Mouse (Mus musculus) liver, postnatal 0 days (tissue): ENCODE data around the gene Mrs2. TPM values are rescaled to one million over a fixed set of nuclear protein-coding genes. Genes with fewer than 3 reads are reported as not detected.

Experiments
- ATAC-seq: fragments of 200-750 bp; cut with Nextera tagmentation; 2 replicates; pipeline ENCODE4 v1.8.0; 2017; ENCODE audit warnings: mild to moderate bottlenecking, moderate library complexity
- DNase-seq: peaks from one replicate; pipeline ENCODE4 v3.0.0-alpha.2; 2016
- H3K27ac ChIP-seq: fragments of 300-500 bp; sonication (generic); 2 replicates; pipeline ENCODE4 v1.5.1; 2014; ENCODE audit warnings: antibody characterized with exemption, moderate library complexity, mild to moderate bottlenecking, low read depth
- H3K27me3 ChIP-seq: fragments of 300-500 bp; sonication (generic); 2 replicates; pipeline ENCODE4 v1.6.1; 2014; ENCODE audit warnings: low read length, control low read depth, mixed read lengths; ENCODE audit not compliant: insufficient read depth
- H3K36me3 ChIP-seq: fragments of 300-500 bp; sonication (generic); replicated peaks from 2 replicates; pipeline ENCODE4 v1.6.1; 2014; ENCODE audit warnings: mild to moderate bottlenecking, control low read depth, low read length, moderate library complexity, mixed read lengths; ENCODE audit not compliant: insufficient read depth
- H3K4me1 ChIP-seq: fragments of 300-500 bp; sonication (generic); 2 replicates; pipeline ENCODE4 v1.6.1; 2014; ENCODE audit warnings: antibody characterized with exemption, mild to moderate bottlenecking, control low read depth; ENCODE audit not compliant: insufficient read depth
- H3K4me2 ChIP-seq: fragments of 300-500 bp; sonication (generic); 2 replicates; pipeline ENCODE4 v1.6.1; 2014; ENCODE audit warnings: low read depth, mild to moderate bottlenecking, low read length, moderate library complexity, mixed read lengths
- H3K4me3 ChIP-seq: fragments of 300-500 bp; sonication (generic); 2 replicates; pipeline ENCODE4 v1.5.1; 2014; ENCODE audit warnings: low read depth, low read length
- H3K9ac ChIP-seq: fragments of 300-500 bp; sonication (generic); replicated peaks from 2 replicates; pipeline ENCODE4 v1.6.1; 2014; ENCODE audit warnings: mild to moderate bottlenecking, moderate library complexity
- H3K9me3 ChIP-seq: fragments of 300-500 bp; sonication (generic); 2 replicates; pipeline ENCODE4 v1.6.1; 2016; ENCODE audit warnings: mild to moderate bottlenecking, control low read depth, low read length, mixed read lengths
- CTCF ChIP-seq: sonication (generic); IDR thresholded peaks from 2 replicates; pipeline ENCODE4 v1.5.1; 2016; ENCODE audit warnings: antibody characterized with exemption, low read depth
- EP300 ChIP-seq: IDR thresholded peaks from 2 replicates; pipeline ENCODE4 v1.6.1; 2016; ENCODE audit warnings: antibody characterized with exemption, low read depth, mild to moderate bottlenecking
- WGBS: fragments of 180-500 bp; shearing (Covaris S2); extraction: QIAGEN DNeasy Blood & Tissue Kit; methylation state at CpG from one replicate; pipeline ENCODE4 v1.1.7; 2014; ENCODE audit not compliant: insufficient replicate concordance; 5-methylcytosine and 5-hydroxymethylcytosine counted together
- polyA plus RNA-seq: library from polyadenylated mRNA; unstranded; fragments of >200 nt; fragmentation: Nextera tagmentation; extraction: Ambion mirVana; gene quantifications from 2 replicates; pipeline ENCODE4 v1.2.1, GENCODE M21; 2015

Mrs2 gene
- polyA plus RNA-seq, 1 experiment from 2014 or later, result 5.1 TPM

GRCm38 (mm10) chr13:24965846-24966201, 54.4 kb downstream of the Mrs2 start:
- Histone ChIP-seq H3K9ac (no peak overlapping the region), H3K4me2 (peak overlapping the region; percentile 62), H3K4me1 (peaks cover 7% of the 10 kb centered on the region; the same call in 1 of the 2 replicates), H3K27ac (no peak overlapping the region), H3K9me3 (no peaks in the 10 kb centered on the region), H3K27me3 (no peaks in the 10 kb centered on the region), H3K4me3 (peak overlapping the region; percentile 49), H3K36me3 (peaks cover 10% of the 10 kb centered on the region)
- no peak for ATAC-seq
- no peak for DNase-seq
- 43% methylated on average over 5 of the region's 5 CpGs for WGBS
- TF ChIP-seq CTCF, result no peak
- TF ChIP-seq EP300, result no peak

GRCm38 (mm10) chr13:24965130-24965845, 54.9 kb downstream of the Mrs2 start:
- TF ChIP-seq EP300 (no peak), CTCF (no peak)
- Histone ChIP-seq H3K9me3 (no peaks in the 10 kb centered on the region), H3K4me3 (peak overlapping the region; percentile 49), H3K36me3 (peaks cover 9% of the 10 kb centered on the region), H3K4me1 (peaks cover 7% of the 10 kb centered on the region; the same call in 1 of the 2 replicates), H3K9ac (no peak overlapping the region), H3K27me3 (no peaks in the 10 kb centered on the region), H3K27ac (no peak overlapping the region), H3K4me2 (peak overlapping the region; percentile 62)
- peak; percentile 32; the same call in 1 of the 2 replicates for ATAC-seq
- WGBS, result 17% methylated on average over 15 of the region's 15 CpGs
- no peak for DNase-seq

GRCm38 (mm10) chr13:24962119-24962518, 58.1 kb downstream of the Mrs2 start:
- peaks cover 11% of the 10 kb centered on the region for H3K36me3 ChIP-seq

GRCm38 (mm10) chr13:24960084-24960483, 60.1 kb downstream of the Mrs2 start:
- peak; percentile 51; the same call in 1 of the 2 replicates for ATAC-seq
- H3K4me1 ChIP-seq, result 0 out of 2 replicates have a peak, but pooled peaks cover under 1% of the 10 kb centered on the region
- peaks cover 12% of the 10 kb centered on the region for H3K36me3 ChIP-seq
- WGBS, result 34% methylated on average over 3 of the region's 3 CpGs
- H3K4me3 ChIP-seq, result no peak overlapping the region
- TF ChIP-seq EP300, result no peak
- no peak for TF ChIP-seq CTCF
- no peaks in the 10 kb centered on the region for H3K9me3 ChIP-seq
- H3K27me3 ChIP-seq, result no peaks in the 10 kb centered on the region
- no peak overlapping the region for H3K9ac ChIP-seq
- no peak for DNase-seq
- H3K27ac ChIP-seq, result peak overlapping the region; percentile 35; the same call in 1 of the 2 replicates
- no peak overlapping the region for H3K4me2 ChIP-seq

More at GRCm38 (mm10) chr13:24962119-24962518, 58.1 kb downstream of the Mrs2 start:
- Histone ChIP-seq H3K27me3 (no peaks in the 10 kb centered on the region), H3K9me3 (no peaks in the 10 kb centered on the region), H3K9ac (no peak overlapping the region), H3K4me2 (no peak overlapping the region), H3K4me3 (no peak overlapping the region), H3K27ac (no peak overlapping the region), H3K4me1 (peaks cover 7% of the 10 kb centered on the region; the same call in 1 of the 2 replicates)
- DNase-seq (no peak), ATAC-seq (no peak)
- TF ChIP-seq CTCF (no peak), EP300 (no peak)
- WGBS, result 72% methylated on average over 8 of the region's 8 CpGs

GRCm38 (mm10) chr13:24958671-24959070, 61.5 kb downstream of the Mrs2 start:
- 81% methylated on average over 11 of the region's 11 CpGs for WGBS
- H3K36me3 ChIP-seq, result peaks cover 11% of the 10 kb centered on the region
- no peak for TF ChIP-seq CTCF
- no peak for TF ChIP-seq EP300

GRCm38 (mm10) chr13:24955500-24955899, 64.7 kb downstream of the Mrs2 start:
- Histone ChIP-seq H3K36me3 (peaks cover 2% of the 10 kb centered on the region), H3K27me3 (no peaks in the 10 kb centered on the region), H3K4me1 (peaks cover 2% of the 10 kb centered on the region; the same call in 1 of the 2 replicates), H3K9me3 (no peaks in the 10 kb centered on the region), H3K27ac (no peak overlapping the region), H3K9ac (no peak overlapping the region), H3K4me2 (no peak overlapping the region), H3K4me3 (no peak overlapping the region)
- 36% methylated on average over 10 of the region's 10 CpGs for WGBS
- TF ChIP-seq CTCF (no peak), EP300 (no peak)
- no peak for DNase-seq
- no peak for ATAC-seq

More at GRCm38 (mm10) chr13:24958671-24959070, 61.5 kb downstream of the Mrs2 start:
- H3K9me3 ChIP-seq, result no peaks in the 10 kb centered on the region
- H3K27ac ChIP-seq, result no peak overlapping the region
- H3K4me2 ChIP-seq, result no peak overlapping the region
- no peak for DNase-seq
- H3K4me1 ChIP-seq, result no peaks in the 10 kb centered on the region
- no peak overlapping the region for H3K9ac ChIP-seq
- H3K4me3 ChIP-seq, result no peak overlapping the region
- ATAC-seq, result no peak
- no peaks in the 10 kb centered on the region for H3K27me3 ChIP-seq
